Comparison of ENCODE assay signal across 8 mouse cellular contexts in the genomic region with DNA sequence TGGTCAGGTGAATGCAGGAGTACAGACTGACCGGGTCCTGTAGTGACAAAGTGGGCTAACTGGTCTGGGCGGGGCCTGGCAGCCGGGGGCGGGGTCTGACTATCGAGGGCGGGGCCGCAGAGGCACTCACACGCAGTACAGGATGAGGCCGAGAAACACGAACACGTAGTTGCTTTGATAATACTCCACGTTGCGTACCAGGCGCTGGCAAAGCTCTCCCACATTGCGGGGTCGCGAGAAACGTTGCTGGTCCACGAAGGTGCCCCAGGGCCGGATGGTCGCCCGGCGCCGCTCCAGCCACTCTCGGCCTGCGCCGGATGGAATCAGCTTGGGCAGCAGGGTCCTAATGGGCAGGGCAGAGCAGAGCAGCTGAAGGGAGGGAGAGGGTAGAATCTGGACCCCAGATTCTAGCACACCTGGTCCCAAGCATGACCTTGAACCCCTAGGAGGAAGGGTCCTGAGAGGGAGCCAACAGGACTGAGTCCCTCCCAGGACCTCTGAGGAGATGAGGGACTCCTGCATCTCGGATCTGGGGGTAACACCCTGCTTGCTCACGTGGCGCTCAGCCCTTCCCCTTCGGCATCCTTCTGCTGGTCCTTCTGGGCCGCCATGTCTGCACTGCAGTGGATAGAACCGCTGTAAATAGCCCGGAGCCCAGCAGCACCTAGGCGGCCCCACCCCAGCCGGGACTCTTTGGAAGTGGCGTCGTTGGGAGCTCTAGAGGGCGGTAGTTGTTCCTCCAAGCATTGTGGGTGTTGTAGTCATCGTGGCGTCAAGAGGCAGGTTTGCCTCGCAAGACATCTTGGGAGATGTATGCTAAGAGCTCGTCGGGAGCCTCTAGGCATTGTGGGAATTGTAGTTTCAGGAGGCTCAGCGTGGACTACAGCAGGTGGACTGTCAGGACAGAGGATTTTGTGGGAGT. TPM values are rescaled to one million over a fixed set of nuclear protein-coding genes. Genes with fewer than 3 reads are reported as not detected.
DNase-seq lines count a peak whose midpoint lies in the region; ATAC-seq lines count a peak whose summit lies in the region.

A gene (minus strand): TSS at position 783 of the 922 bp plus-strand sequence.

- DNase-seq in adipocyte (ENCODE audit: low spot score), result peak; percentile 91
- DNase-seq in embryo, embryonic 10 days (ENCODE audit: low spot score), result peak; percentile 97
- DNase-seq in gastrocnemius, postnatal 10 days, result peak; percentile 83
- peak; percentile 96 for DNase-seq in induced T-regulatory cell, adult 2 months (ENCODE audit: low read depth)
- peak; percentile 92 to 96 for DNase-seq in left cerebral cortex, adult 9 months (ENCODE audit: low spot score in 2 of 2)
- peak; percentile 83 for DNase-seq in right cerebral cortex, postnatal 14 days
- DNase-seq in urinary bladder, postnatal 36 days (ENCODE audit: low spot score in 2 of 2), result peak; percentile 87 to 92

- peak; percentile 88 for ATAC-seq in megakaryocyte progenitor cell, adult 5-6 weeks (replicated peaks; ENCODE audit: poor library complexity)

RNA-seq across cellular contexts. Expression of the gene that starts here (rescaled TPM):
- total RNA-seq in gastrocnemius, postnatal 10 days (2021), result 100 to 1,000 TPM; 163 to 166 TPM
- total RNA-seq in megakaryocyte progenitor cell, adult 5-6 weeks (2015), result 95.6 and 117 TPM in 2 replicates
- 89.2 and 101 TPM in 2 replicates for total RNA-seq in megakaryocyte progenitor cell, adult 5-6 weeks (2017)

Comparison
In these comparisons a context has a peak if more than half of its experiments do, and no peak if none do; other contexts are left out.
1. Peak in every context shown above with its lines: DNase-seq and ATAC-seq.